Mouse (Mus musculus) gastrocnemius, postnatal 14 days (tissue): ENCODE measurements at regions not wholly inside any gene's neighbourhood (a gene's known extent, or its start where the extent isn't known, plus 50 kb on each side); places are given as distances from the start of the nearest gene placed in this dataset.
"Not testable (repeated sequence)": the region's sequence is repeated elsewhere in the genome, so short reads cannot be mapped to it uniquely, and the experiment has no call there.

Source experiments
- DNase-seq: peaks from one replicate; pipeline ENCODE4 v3.0.0; 2021; ENCODE audit warnings: mixed read lengths
- intact Hi-C: fragments of 180-260 bp; cut with DNase I; formaldehyde crosslinking; loops from one replicate; pipeline ENCODE4 v1.15.1; 2025; ENCODE audit warnings: low total_unique reads

DNA sequence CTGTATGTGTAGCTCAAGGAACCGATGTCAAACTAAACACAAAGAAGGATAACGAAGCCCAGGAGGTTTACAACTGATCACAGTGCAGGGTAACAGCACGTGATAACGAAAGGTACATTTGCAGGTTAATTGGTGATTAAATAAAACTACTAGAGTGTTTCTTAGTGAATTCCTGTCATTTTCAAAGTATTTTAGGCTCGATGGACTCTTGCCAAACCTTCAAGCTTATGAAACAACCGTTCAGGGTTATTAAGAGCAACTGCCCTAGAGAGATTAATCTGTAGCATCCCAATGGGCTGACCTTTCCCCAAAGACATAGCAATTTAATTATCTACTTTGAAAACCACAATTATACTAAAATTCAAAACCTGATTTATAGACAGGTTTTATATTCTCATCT, 741.1 kb downstream of the Robo2 start:
- DNase-seq: no peak
- intact Hi-C loops: no loop called here

DNA sequence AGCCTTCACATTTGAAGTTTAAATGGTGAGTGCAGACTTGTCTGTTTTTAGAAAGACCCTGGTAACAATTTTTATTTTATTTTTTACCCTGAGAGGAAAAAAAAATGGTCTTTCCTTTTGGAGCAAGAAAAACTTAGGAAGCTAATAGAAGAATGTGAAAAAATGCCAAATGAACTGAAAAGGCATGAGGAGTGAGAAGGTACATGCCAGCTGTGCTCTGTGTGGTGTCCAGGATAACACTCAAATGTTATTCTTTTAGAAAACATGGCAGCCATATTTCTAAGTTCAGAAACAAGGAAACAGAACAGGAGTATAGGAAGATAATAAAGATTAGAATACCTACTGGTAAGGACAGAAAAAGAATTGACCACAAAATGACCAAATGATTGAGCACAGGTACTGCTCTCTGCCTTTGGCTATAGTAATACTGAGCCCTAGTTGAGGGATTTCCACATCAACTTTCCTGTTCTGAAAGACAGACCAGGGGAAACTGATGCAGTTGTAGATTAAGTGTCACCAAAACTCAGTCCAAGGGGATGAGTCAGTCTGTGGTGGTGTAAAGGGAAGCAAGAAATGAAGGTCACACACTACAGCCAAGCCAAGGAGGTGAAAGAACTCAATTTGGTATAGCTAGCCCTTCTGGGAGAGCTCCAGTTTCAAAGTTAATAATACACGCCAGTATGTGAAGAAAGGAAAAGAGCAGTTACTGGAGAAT, 758.5 kb downstream of the Robo2 start:
- intact Hi-C loops: no loop called here

DNA sequence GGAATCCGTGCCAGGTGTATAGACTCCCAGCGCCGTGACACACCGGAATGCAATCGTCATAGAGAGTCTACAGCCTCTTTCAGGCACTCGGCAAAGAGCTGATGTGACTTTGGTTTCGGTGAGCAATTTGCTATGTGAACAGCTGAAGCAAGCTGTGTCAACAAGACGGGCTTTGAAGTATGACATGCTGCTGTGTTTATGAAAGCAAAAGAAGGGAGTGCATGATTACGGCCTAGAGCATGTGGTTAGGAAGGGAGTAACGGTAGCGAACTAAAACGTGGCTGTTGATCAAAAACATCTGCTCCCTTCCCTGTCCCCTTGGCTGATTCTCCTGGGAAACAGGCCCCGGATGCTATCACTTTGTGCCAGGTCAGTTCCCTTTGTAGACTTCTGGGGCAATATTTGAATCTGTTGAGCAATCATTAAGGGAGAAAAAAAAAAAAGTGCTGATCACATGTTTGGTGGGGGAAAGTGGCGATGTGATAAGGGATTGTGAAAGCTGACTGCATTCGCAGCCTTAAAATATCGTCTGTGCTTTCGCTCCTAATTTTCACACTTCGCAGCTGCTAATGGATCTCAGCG, 764.3 kb downstream of the Robo2 start:
- peak; percentile 6 for DNase-seq
- intact Hi-C loops: no loop called here

More for the DNA sequence above, 758.5 kb downstream of the Robo2 start:
- DNase-seq: no peak

DNA sequence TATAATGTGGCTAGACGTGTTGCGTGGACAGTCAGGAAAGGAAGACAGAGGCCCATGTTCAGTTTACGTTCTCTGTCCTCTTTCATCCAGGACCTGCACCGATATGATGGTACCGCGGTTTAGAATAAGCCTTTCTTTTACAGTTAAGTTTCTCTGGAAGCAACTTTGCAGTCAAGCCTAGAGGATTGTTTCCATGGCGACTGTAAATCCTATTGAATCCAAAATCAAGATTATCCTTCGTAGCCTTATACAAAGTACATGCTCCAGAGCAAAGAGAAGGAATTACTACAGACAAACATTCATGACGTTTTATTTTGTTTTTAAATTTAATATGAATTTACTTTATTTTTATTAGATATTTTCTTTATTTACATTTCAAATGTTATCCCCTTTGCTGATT, 798.6 kb downstream of the Robo2 start:
- intact Hi-C loops: no loop called here
- DNase-seq: no peak

DNA sequence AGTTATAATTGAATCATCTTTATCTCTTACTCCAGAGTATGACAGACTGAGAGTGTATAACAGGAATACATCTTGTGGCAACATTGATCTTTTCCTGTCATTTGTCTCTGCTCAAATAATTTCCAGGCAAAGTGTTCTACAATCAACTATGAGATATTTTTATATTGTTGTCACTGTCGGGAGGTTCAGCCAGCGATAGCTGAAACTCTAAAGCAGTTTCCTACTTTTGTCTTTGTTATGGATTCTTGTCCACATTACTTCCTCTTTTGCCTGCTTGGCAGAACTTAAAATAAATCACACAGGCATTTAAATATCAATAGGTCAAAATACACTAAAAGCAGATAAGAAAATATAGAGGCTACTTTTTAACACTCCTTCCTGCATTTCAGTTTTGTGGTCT, 820.2 kb downstream of the Robo2 start:
- DNase-seq: no peak
- intact Hi-C loops: no loop called here

DNA sequence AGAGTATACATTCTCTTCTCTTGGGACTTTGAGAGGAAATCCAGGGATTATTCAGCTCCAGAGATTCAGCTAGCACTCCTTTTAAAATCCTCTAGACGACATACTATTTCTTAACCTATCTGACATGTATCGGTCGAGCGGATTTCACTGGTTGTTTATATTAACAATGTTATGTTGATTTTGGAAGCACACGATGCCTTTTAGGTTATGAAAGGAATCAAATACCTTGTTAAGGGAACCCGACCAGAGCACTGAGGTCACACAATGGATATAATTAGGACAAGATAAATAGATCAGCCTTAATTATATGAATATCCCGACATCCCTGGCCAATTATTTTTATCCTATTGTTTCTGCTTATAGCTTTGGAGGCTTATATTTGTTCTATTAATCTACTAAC, 850.4 kb downstream of the Robo2 start:
- intact Hi-C loops: no loop called here
- DNase-seq: no peak

DNA sequence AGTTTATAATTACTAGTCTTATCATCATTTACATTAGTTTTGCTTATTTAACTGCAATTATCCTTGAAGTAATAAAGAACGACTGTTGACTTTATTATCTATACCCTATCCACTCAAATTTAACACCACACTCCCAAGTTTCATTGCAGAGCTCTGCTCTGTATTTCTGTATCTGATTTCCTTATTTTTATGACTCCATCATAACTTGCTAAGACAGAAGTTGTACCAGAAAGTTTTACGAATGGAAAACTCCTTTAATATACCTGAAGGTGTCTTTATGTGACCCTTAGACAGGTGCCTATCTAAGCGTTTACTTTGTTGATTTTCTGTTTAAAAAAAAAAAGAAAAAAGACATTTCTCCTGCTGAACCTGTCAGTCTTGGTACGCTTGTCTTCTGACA, 854.7 kb downstream of the Robo2 start:
- no peak for DNase-seq
- intact Hi-C loops: no loop called here

DNA sequence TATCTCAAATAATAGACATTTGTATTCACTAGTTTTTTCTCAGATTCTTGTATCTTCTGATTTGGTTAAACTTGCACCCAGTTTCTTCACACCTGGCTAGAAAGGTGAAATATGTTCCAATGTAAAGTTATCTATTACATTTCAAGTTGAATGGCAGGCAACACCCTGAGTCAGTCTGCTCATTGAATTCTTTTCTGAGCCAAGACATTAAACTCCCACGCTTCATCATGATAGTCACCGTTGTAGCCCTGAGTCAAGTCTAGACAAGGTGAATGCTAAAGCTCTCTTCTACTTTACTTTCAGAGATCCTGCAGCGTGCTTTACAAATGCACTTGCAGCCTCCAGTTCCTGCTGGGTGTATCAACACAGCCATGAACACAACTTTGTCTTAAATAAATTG, 868.0 kb downstream of the Robo2 start:
- DNase-seq: no peak
- intact Hi-C loops: no loop called here

DNA sequence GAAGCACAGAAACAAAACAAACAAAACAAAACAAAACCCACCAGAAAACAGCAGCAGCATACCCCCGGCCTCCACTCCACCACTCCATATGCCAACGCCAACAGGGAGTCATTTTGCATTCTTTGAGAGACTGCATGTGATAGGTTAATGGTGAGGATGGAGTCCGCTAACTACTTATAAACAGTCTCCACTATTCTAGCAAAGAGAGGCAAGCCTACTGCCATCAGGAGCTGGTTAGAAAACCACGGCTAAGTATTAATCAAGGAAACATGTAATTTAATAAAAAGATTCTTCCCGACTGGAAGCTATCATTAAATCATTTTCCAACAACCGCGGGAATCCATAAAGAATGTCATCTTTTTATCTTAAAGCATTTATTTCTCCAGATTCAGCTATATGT, 873.6 kb downstream of the Robo2 start:
- intact Hi-C loops: no loop called here
- DNase-seq: no peak

DNA sequence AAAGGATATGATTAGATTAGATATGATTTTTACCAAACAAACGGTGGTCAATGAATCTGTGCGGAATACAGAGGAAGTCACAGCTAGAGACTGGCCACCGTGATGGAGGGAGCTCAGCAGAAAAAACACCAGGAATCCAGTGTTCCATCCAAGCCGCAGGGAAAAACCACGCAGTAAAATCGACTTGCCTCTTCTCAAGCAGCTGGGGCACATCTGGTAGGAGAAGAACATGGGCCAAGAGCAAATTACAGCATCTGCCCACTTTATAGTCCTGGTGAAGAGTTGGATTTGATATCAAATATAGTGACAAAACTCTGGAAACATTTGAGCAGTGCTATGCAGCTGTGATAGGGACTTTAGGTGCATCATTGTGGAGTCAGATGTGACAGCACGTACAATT, 874.1 kb downstream of the Robo2 start:
- intact Hi-C loops: no loop called here
- no peak for DNase-seq

DNA sequence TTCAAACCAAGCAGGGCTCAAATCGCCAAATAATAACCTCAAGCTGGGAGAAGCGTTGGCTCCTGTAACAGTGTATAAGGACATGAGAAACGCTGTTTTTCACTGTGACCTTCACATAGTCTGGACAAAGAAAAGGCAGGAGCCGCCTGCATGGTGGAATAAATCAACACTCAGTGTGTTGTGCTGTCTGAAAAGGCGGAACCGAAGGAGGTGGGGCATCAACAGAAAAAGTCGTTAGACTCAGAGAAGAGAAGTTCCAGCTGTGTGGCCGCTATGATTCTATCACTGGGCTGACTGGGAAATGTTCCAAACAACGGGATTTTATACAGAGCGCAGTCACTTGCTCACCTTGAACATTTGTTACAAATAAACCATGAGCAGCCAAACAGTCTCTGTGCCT, 881.4 kb downstream of the Robo2 start:
- no peak for DNase-seq
- intact Hi-C loops: no loop called here

DNA sequence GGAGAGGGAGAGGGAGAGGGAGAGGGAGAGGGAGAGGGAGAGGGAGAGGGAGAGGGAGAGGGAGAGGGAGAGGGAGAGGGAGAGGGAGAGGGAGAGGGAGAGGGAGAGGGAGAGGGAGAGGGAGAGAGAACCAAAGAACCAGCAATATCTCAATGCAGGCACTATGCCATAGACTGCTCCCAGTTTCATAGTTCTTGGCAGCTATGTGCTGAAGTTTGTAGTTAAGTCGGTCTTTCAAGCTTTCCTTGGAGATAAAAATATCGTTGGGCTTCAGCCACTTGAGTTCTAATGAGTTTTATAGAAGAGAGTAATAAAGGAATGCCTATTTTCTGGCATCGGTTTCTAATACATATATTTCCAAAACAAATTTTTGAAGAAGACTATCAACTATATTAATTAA, 888.7 kb downstream of the Robo2 start:
- DNase-seq, intact Hi-C loops: not testable (repeated sequence)

DNA sequence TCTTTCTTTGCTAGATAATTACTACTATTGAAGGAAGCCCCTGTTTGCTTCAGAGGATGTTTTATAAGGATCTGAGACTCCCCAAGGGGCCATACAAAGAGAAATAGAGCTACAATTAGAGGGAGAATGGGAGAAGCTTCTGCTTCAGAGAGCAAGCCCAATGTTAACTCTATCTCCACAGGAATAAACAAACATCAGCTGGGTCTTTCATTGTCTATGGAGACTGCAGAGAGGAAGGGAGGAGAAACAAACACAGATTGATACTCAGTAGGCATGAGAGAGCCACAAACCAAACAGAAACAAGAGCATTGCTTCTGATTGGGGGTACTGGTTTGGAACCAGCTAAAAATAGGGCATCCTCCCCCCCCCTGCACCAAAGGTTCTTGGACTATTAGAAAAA, 906.9 kb downstream of the Robo2 start:
- DNase-seq: no peak
- intact Hi-C loops: no loop called here

DNA sequence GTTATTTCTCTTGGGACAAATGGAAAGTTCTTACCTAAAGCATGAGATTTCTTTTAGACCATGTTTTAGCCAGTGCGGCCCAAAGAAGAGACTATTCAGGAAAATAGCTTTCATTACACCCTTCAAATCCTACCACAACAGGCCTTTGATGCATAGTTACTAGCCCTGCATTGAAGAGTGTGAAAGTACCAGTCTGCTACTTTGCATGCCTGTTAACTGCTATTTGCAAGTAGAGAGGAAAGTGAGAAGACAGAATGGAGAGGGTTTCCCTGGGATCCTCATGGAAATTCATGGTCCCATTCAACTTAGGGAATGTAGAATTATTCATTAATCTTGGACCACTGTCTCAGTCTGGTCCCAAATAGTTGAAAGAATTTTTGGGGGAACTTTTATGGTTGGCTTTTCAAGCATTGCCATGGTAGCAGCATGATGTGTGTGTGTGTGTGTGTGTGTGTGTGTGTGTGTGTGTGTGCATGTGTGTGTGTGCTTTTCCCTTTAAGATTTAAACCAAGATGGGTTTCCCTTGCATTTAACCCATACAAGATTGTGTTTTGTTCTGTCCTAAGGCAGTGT, 912.9 kb downstream of the Robo2 start:
- intact Hi-C loops: no loop called here
- no peak for DNase-seq

DNA sequence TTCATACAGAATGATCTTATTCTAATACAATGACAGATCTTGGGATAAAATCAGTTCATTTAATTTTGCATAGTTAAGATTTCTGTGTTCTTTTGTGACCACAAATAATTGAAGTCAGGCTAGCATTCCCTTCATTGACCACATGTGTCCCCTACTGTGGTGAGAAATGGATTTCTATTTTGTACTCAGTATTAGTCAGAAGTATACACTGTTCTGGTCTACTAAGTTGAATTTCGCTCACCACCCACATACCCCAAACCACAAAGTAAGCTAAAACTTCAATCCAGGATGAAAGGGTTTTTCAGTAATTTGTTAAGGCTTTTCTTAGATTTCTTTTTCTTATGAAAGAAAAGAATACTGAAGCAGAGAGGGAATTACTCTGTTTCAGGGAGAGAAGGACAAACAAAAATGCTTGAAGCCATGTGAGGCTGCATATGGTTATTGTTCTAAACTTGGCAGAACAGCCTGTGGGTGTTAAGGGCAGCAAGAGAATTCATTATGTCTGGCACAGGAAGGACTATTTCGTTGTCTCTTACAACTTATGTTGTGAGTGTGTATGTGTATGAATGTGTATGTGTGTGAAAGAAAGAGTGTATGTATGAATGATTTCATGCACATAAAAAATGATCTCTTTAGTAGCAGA, 928.3 kb downstream of the Robo2 start:
- intact Hi-C loops: no loop called here

DNA sequence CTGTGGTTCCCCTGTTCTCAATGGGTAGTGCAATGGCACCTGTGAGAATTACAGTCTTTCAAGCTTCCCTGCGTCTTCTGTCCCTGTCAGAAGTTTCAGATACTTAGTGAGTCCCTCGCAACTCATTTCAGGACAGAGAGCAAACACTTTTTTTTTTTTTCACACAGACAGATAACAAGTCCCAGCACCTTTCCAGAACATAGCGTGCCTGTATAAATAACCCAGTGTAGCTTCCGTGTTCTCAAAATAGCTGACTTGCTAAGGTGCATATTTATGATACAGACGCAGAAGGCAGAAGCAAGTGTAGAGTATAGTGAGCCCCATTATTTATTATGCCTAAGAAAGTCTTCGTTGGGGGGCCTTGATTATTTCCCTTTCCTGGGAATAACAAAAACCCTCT, 929.4 kb downstream of the Robo2 start:
- intact Hi-C loops: no loop called here
- no peak for DNase-seq

More for the DNA sequence above, 928.3 kb downstream of the Robo2 start:
- no peak for DNase-seq

DNA sequence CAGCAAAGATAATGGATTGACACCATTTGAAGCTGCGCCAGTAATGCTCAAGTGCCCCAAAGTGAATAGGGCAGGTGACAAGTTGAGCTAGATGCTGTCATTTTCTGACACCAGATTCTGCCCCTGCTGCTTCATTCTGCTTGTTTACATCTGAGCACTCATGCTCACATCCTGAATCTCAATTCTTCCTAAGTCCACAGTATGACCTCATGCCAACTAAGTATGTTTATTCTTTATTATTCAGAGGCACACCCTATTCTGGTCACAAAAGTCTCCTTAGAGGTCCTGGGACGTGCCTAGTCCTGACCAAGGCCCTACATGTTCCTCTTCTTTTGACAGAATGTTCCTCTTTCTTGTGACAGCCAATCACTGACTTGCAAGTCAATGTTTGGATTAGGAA, 938.1 kb downstream of the Robo2 start:
- no peak for DNase-seq
- intact Hi-C loops: no loop called here

DNA sequence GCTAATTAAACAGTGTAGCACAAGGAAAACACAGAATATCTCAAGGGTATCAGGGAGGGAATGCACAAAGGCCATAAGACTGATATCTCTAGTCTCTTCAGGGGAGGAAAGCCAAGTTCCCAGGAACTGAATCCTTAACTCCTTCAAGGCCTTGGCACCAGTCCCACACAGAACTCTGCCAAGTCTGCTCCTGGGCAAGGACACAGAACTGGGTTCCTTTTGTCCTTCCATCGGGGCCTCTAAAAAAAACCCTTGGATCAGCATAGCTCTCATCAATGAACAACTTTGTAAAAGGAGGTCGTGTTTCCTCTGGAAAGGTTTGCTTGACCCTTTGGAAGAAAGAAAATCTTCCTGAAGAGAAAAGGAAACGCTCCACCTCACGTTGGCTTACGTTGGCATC, 940.1 kb downstream of the Robo2 start:
- peak; percentile 14 for DNase-seq
- intact Hi-C loops: no loop called here

DNA sequence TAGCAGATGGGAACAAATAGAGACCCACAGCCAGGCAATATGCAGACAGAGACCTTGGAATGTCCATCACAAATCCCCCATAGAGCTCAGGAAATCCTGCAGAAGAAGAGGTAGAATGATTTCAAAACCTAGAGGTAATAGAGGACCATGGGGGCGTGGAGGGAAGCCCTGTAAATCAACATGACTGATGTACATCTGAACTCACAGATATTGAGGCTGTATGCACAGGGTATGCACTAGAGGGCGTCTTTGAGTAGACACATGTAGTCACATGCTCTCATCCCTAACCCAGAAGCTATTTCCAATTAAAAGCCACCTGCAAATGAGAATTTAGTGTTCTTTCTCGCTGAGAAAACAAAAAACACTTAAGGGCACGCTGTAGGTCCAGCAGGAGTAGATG, 941.1 kb downstream of the Robo2 start:
- DNase-seq: no peak

DNA sequence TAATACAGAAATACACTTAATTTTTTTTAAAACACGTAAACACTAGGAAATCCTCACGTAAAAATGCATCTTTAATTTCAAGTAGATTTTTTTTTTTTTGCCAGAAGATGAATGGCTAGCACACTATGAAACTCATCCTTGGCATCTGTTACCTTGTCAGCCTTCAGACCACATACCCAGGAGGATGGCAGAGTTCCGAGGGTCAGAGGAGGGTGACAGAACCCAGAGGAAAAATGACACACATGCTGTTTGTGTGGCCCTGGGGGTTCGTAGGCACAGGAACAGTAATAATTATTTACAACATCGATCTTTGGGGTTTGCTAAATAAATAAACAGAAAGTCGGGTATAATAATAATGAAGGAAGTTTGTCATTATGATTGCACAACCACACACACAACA, 945.3 kb downstream of the Robo2 start:
- no peak for DNase-seq
- intact Hi-C loops: no loop called here

More for the DNA sequence above, 941.1 kb downstream of the Robo2 start:
- intact Hi-C loops: no loop called here

DNA sequence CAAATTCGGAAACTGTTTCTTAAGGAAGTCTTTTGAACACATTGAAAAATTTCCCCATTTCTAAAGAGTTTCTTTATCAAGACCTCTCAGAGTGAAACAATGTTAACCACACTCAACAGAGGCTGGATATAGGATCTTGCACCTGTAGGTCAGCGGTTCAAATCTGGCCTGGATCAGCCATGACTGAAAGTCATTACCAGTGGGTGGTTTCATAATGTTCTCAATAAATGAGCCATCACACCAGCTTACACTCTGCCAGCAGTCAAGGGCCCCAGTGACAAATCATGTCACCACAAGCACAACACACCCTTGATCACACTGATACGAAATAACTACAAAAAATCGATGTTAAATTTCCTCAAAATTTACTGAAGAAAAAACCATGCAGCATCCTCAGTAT, 949.1 kb downstream of the Robo2 start:
- no peak for DNase-seq
- intact Hi-C loops: no loop called here
